Mouse (Mus musculus) frontal cortex, postnatal 36 days (tissue): ENCODE results near the gene Olfr458.
"Not testable (repeated sequence)": the region's sequence is repeated elsewhere in the genome, so short reads cannot be mapped to it uniquely, and the experiment has no call there.

Experiments used
- DNase-seq, 2 experiments: peaks; one replicate each; pipeline ENCODE4 v3.0.0; 2022; ENCODE audit warnings: low spot score in 2 of 2

The Olfr458 gene

GRCm38 (mm10) chr6:42465096-42465495 lies at the start of gene Olfr458:
Gene Olfr458, minus strand, starts transcription at chr6:42465196.
- no peak for DNase-seq

GRCm38 (mm10) chr6:42513461-42513860 lies 48.5 kb upstream of the Olfr458 start:
- DNase-seq, result no peak

GRCm38 (mm10) chr6:42509311-42509710 lies 44.3 kb upstream of the Olfr458 start:
- no peak for DNase-seq

- DNase-seq, result no peak
Observed at GRCm38 (mm10) chr6:42503478-42503877, 38.5 kb upstream of the Olfr458 start.

- DNase-seq, result no peak
Observed at GRCm38 (mm10) chr6:42489731-42490130, 24.7 kb upstream of the Olfr458 start.

GRCm38 (mm10) chr6:42487114-42487513 lies 22.1 kb upstream of the Olfr458 start, which contains the start of gene Olfr456:
Gene Olfr456, minus strand, starts transcription at chr6:42487214.
- no peak for DNase-seq

GRCm38 (mm10) chr6:42484633-42485032 lies 19.6 kb upstream of the Olfr458 start:
- no peak for DNase-seq

GRCm38 (mm10) chr6:42476235-42476634 lies 11.2 kb upstream of the Olfr458 start, which contains the start of gene Olfr457:
Gene Olfr457, minus strand, starts transcription at chr6:42476335.
- no peak for DNase-seq

GRCm38 (mm10) chr6:42471298-42471697 lies 6.3 kb upstream of the Olfr458 start:
- DNase-seq, result not testable (repeated sequence)

- no peak for DNase-seq
Observed at GRCm38 (mm10) chr6:42470542-42470941, 5.5 kb upstream of the Olfr458 start.

GRCm38 (mm10) chr6:42447381-42447780 lies 17.6 kb downstream of the Olfr458 start:
- no peak for DNase-seq

- DNase-seq, result no peak
Observed at GRCm38 (mm10) chr6:42444491-42444890, 20.5 kb downstream of the Olfr458 start.

GRCm38 (mm10) chr6:42441395-42441794 lies 23.6 kb downstream of the Olfr458 start:
- DNase-seq, result no peak

- DNase-seq, result no peak
Observed at GRCm38 (mm10) chr6:42435490-42435889, 29.5 kb downstream of the Olfr458 start.

GRCm38 (mm10) chr6:42434446-42434845 lies 30.6 kb downstream of the Olfr458 start, which contains the start of gene Tas2r126:
Gene Tas2r126, plus strand, starts transcription at chr6:42434535.
- DNase-seq, result no peak

- no peak for DNase-seq
Observed at GRCm38 (mm10) chr6:42433554-42433953, 31.4 kb downstream of the Olfr458 start.

- peak in 1 of 2 experiments; percentile 26 for DNase-seq
Observed at GRCm38 (mm10) chr6:42426337-42426736, 38.7 kb downstream of the Olfr458 start.

- no peak for DNase-seq
Observed at GRCm38 (mm10) chr6:42424472-42424871, 40.5 kb downstream of the Olfr458 start.

- no peak for DNase-seq
Observed at GRCm38 (mm10) chr6:42421439-42421838, 43.6 kb downstream of the Olfr458 start.

- no peak for DNase-seq
Observed at GRCm38 (mm10) chr6:42419443-42419842, 45.6 kb downstream of the Olfr458 start.
